Mouse (Mus musculus) layer of hippocampus, postnatal 36 days (tissue): ENCODE results near the gene Gm3336. TPM values are rescaled to one million over a fixed set of nuclear protein-coding genes. Genes with fewer than 3 reads are reported as not detected.

ENCODE experiments used
- DNase-seq, 2 experiments: peaks; one replicate each; pipeline ENCODE4 v3.0.0; 2022
- total RNA-seq, 2 experiments: library from RNA; stranded (reverse); gene quantifications; 2 replicates each; pipeline ENCODE4 v1.2.3; 2021

The Gm3336 gene
- total RNA-seq = not detected

- DNase-seq = peak; percentile 49 to 54
These were observed at the start of gene Gm3336 for GRCm38 (mm10) chr8:70718297-70718696. Gene Gm3336, plus strand, starts transcription at chr8:70718543.

GRCm38 (mm10) chr8:70671615-70672324 lies 46.6 kb upstream of the Gm3336 start:
- no peak for DNase-seq

DNA sequence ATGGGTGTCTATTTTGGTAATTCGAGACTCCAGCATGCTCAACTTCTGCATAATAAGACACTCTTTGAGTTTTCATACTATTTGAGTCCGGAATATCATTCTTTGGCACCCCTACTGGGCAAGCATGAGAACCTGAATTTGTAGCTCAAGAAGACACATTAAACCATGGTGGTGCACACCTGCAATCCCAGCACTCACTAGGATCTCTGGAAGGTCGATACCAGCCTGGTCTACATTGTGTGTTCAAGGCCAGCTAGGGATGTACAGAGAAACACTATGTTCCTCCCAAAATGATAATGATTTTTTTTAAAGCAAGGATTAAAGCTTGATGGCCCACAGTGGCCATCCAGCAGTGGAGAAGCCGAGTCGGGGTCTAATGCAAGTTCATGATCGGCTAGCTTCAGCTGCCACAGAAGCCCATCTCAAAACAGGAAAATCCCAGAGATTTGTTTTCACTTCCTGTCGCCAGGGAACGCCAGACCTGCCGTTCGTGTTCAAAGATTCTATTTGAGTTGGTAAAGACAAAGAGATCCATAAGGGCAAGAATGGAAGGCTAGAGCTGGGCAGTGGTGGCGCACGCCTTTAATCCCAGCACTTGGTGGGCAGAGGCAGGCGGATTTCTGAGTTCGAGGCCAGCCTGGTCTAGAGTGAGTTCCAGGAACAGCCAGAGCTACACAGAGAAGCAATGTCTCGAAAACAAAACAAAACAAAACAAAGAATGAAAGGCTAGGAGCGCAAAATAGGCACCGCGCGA lies 45.8 kb upstream of the Gm3336 start:
- no peak for DNase-seq

DNA sequence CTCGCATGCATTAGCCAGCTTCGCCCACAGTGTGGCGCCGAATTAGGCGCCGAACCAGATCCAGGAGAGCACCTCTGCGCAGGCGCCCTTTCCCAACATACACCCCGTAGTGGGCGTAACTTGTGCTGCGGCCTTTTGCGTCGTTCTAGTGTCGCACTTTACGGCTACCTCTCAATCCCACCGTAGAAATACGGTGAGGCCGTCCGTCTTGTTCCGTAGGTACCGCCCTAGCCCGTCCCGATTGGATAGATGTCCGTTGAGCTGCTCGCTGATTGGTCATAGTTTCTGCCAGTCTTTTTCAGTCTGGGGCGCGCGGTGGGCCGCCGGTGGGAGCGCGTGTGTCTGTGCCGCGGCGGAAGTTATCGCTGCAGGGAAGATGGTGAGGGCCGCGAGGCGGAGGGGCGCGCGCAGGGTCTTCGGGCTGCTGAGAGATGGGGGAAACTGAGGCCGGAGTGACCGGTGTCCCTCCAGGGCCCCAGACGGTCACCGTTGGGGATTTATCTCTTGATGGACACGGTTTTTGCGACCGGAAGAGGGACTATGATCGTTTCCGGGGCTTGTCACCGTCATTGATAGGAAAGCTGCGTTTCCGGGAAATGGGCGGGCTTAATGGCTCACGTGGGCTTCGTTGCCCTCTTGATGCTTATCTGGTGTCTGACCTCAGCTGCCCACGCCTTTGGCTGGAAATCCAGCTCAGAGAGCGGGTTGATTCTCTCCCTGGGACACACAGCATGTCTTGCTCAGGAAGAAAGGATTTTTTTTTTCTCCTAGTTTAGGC lies 45.1 kb upstream of the Gm3336 start, which contains the start of gene Lsm4:
Gene Lsm4, plus strand, starts transcription at position 170 of the 778 bp plus-strand sequence.
- DNase-seq = peak; percentile 98 to 99

GRCm38 (mm10) chr8:70674109-70674508 lies 44.2 kb upstream of the Gm3336 start:
- no peak for DNase-seq

DNA sequence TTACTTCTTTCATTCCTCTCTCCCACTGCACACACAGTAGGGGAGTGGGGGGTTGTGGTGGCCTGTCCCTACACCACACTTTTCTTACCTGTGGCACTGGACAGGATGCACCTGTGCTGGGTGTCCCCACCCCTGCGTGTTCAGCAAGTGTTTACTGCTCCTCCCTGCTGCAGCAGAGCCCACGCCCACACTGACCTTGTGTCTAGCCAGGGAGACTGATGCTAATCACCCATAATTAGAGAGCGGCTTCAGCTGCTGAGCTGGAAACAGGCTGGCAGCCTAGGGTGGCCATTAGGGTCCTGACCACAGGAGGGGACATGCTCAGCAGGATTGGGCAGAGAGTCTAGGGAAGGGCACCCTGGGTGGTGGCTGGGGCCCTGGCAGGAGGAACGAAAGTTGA lies 43.6 kb upstream of the Gm3336 start:
- no peak for DNase-seq

DNA sequence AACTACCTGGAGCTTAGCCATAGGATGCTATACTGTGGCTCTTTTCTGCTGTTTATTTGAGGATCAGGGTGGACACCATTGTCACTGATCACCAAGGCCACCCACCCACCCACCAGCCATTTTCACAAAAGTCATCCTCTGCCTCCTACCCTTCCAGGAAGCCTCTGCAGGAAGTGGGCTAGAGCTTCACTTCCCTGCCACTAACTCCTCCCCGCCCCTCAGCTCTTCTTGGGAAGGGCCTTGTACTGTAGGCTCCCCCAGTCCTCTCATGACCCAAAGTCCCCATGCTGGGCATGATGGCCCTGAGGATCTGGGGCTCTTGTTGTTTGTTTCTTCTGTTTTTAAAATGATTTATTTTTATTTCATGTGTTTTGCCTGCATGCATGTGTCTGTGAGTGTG lies 43.0 kb upstream of the Gm3336 start:
- no peak for DNase-seq

- DNase-seq = no peak
These were observed 40.8 kb upstream of the Gm3336 start for GRCm38 (mm10) chr8:70677451-70678080.

DNA sequence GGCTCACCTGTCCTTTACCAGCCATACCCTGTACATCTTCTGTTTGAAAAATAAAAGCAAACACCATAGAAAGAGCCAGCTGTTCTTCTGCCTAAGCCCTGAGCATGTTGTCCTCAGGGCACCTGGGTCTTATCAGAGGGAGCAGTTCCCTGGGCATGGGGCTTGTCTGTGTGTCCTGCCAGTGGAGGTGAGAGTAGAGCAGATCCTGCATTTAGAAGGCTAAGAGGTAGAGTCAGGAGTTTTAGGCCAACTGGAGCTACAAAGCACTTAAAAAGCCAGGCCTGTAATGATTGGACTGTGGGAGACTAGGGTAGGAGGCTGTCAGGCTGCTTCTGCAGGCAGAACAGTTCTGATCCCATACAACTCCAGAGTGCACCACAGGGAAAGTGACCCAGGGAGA lies 39.7 kb upstream of the Gm3336 start:
- DNase-seq = no peak

DNA sequence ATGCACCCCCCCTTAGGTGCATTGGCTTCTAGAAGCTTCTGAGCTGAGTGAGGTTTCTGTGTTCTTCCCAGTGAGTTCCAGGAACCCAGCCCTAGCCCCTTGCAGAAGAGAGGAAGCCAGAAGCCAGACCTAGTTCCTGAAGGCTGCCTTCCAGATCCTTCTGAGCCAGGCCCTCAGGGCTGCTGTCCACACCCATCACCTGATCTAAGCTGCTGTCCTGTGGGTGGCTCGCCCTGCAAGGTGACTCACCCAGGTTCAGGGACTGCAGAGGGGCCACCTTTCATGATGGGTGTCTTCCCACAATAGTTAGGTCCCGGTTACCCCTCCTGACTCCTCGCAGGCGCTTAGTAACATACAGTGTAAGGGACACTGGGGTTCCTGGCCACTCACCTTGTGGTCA lies 38.9 kb upstream of the Gm3336 start:
- DNase-seq = no peak

DNA sequence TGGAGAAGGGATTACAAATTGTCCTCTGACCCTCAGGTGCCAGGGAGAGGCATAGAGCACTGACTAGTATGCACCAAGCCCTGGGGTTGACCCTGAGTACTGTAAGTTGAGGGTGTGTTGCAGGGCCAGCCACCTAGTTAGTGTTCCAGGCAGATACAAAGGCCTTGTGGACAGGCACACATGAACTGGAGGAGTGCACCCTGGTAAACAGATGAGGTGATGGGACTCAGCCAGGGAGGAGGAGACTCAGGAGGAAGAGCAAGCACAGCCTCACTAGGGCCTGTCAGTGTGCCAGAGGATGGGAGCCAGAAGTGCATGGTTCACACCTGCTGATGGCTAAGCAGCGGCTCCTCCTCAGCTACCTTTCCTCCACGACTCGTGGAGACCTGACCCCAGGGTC lies 38.3 kb upstream of the Gm3336 start:
- DNase-seq = no peak

- DNase-seq = no peak
These were observed 36.9 kb upstream of the Gm3336 start for GRCm38 (mm10) chr8:70681410-70681809.

GRCm38 (mm10) chr8:70682193-70682592 lies 36.1 kb upstream of the Gm3336 start:
- DNase-seq = no peak

DNA sequence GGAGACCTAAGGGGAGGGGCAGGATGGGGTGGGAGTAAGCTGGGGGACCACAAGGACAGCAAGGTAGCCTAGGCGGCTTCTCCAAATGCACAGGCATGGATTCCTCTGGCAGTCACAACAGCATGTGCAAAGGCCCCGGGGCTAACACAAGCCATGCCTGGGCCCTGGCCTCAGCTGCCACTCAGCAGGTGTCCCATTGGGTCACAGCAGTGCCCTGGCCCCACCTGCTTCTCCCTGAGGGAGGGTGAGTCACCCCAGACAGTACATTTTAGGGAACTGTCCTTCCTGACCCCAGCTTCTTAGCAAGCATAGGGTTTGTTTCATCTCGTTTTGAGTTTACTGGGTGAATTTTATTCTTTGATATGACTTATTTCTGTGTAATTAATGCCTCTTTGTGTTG lies 35.7 kb upstream of the Gm3336 start:
- DNase-seq = no peak

- peak; percentile 64 to 73 for DNase-seq
These were observed 34.1 kb upstream of the Gm3336 start for GRCm38 (mm10) chr8:70684291-70684690.

DNA sequence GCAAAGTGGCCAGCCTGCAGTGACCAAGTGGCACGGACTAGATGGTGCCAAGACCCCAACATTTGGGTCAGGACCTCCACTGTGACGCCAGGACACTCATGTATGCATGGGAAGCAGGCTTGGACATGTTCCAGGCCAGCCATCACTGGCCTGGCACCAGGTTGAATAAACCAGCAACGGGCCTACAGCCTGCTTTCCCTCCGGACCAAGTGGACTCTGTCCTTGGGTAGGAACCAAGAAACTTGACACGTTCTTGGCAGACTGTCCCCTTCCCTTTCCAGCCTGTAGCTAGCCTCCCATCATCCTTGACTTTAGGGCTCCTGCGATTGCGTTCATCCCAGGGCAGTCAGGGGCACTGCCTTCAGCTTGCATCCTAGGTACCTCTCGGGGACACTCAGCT lies 30.8 kb upstream of the Gm3336 start:
- no peak for DNase-seq

- DNase-seq = no peak
These were observed 30.2 kb upstream of the Gm3336 start for GRCm38 (mm10) chr8:70688136-70688535.

DNA sequence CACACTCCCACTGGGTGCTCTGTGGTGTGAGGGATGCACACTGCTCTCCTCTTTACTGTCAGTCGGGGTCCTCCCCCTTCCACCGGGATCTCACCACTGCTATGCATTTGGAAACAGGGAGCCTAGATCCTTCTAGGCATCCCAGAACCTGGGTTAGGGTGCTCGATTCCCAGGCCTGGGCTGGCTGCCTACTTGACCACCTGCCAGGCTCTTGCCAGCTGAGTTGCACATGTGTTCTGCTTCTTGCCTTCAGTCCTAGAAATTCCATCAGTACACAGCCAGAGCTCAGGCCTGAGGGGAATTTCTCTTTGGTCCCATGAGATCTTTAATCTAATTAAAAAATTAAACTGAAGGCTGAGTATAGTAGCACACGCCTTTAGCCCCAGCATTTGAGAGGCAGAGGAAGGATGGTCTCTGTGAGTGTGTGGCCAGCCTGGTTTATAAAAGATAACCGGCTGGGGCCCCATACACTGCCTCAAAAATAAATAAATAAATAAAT lies 28.4 kb upstream of the Gm3336 start:
- no peak for DNase-seq

- no peak for DNase-seq
These were observed 27.1 kb upstream of the Gm3336 start for GRCm38 (mm10) chr8:70691230-70691629.

- no peak for DNase-seq
These were observed 26.6 kb upstream of the Gm3336 start for GRCm38 (mm10) chr8:70691727-70692231.

DNA sequence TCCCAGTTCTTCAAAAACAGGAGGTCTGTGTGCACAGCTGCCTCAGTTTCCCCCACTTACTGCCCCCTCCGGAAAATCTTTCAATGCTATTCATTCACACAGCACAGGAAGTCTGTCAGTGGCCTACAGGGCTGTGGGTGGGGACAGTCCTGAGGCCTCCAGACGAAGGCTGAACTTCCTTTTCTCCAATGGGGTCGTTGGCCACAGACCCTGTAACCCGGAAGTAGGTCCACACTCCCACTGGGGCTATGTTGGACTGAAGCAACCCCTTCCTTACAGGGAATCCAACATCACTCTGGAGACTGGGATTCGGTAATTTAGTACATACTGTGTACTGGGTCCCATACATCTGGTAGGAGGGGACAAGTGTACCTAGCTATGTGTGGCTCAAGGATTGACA lies 24.7 kb upstream of the Gm3336 start:
- no peak for DNase-seq

GRCm38 (mm10) chr8:70695318-70696018 lies 22.9 kb upstream of the Gm3336 start:
- no peak for DNase-seq
